Mouse (Mus musculus) hindbrain, embryonic 10.5 days (tissue): Measurements from ENCODE around the gene 4930596D02Rik. TPM values are rescaled to one million over a fixed set of nuclear protein-coding genes. Genes with fewer than 3 reads are reported as not detected.

Experiments
- DNase-seq: peaks from one replicate; pipeline ENCODE4 v3.0.0-alpha.2; 2017; ENCODE audit warnings: low spot score
- H3K27ac ChIP-seq: fragments of 300-500 bp; sonication (generic); 2 replicates; pipeline ENCODE4 v1.5.1; 2016; ENCODE audit warnings: mild to moderate bottlenecking, moderate library complexity
- H3K27me3 ChIP-seq: fragments of 300-500 bp; sonication (generic); 2 replicates; pipeline ENCODE4 v1.6.1; 2016; ENCODE audit warnings: mild to moderate bottlenecking; ENCODE audit not compliant: poor library complexity, insufficient read depth, severe bottlenecking
- H3K36me3 ChIP-seq: fragments of 300-500 bp; sonication (generic); 2 replicates; pipeline ENCODE4 v1.6.1; 2016; ENCODE audit warnings: mild to moderate bottlenecking, moderate library complexity
- H3K4me1 ChIP-seq: fragments of 300-500 bp; sonication (generic); replicated peaks from 2 replicates; pipeline ENCODE4 v1.6.1; 2016; ENCODE audit warnings: mild to moderate bottlenecking
- H3K4me3 ChIP-seq: fragments of 300-500 bp; sonication (generic); 2 replicates; pipeline ENCODE4 v1.5.1; 2016; ENCODE audit warnings: mild to moderate bottlenecking, moderate library complexity
- H3K9me3 ChIP-seq: fragments of 300-500 bp; sonication (generic); 2 replicates; pipeline ENCODE4 v1.6.1; 2016; ENCODE audit warnings: mild to moderate bottlenecking, moderate library complexity
- WGBS: fragments of 180-500 bp; shearing (Covaris S2); methylation state at CpG from one replicate; pipeline ENCODE4 v1.1.7; 2016; 5-methylcytosine and 5-hydroxymethylcytosine counted together
- polyA plus RNA-seq: library from polyadenylated mRNA; unstranded; fragments of >200 nt; fragmentation: Nextera tagmentation; extraction: Ambion mirVana; gene quantifications from 2 replicates; pipeline ENCODE4 v1.2.1, GENCODE M21; 2016

Gene 4930596D02Rik
- polyA plus RNA-seq: not detected in 2 replicates

DNA sequence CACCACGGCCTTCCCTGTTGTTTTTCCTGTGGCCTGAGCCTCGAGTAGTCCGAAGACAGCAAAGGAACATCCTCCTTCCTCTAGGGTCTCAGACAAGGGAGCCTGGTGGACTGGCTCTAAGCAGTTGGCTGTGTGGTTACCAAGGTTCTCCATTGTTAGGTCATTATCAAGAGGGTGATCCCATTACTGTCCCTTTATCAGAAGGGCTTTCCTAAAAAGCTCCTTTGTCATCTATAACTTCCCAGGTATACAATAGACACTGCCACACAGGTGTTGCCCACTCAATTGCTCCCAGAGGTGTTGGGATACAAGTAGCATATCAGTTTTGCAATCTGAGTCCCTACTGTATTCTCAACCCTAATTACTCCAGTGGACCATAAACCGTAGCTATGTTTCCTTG lies at the start of gene 4930596D02Rik:
Gene 4930596D02Rik, minus strand, starts transcription at position 101 of the 400 bp plus-strand sequence.
- Histone ChIP-seq H3K4me3 (no peak within 1 kb of the TSS), H3K36me3 (no peaks in the 10 kb centered on the region), H3K27ac (no peak within 1 kb of the TSS), H3K9me3 (no peaks in the 10 kb centered on the region), H3K4me1 (no peaks in the 10 kb centered on the region), H3K27me3 (no peaks in the 10 kb centered on the region)
- DNase-seq: no peak
- WGBS: 81% methylated on average over 4 of the region's 4 CpGs

DNA sequence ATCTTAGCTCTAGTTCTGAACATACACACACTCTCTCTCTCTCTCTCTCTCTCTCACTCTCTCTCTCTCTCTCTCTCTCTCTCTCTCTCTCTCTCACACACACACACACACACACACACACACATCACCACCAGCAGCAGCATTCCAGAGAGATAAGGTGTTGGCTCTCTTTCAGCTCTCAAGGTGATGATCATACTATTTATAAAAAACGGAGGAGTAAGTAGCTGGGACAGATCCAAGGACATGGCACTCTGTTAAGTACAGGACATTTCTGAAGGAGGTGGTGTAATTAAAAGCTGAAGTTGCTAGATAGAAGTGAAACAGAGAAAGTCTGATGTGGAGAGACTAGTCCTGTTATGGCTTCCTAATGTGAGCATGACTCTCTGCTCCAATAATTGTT lies 41.5 kb upstream of the 4930596D02Rik start:
- 74% methylated on average over 1 of the region's 1 CpGs for WGBS
- H3K27ac ChIP-seq: no peak overlapping the region

DNA sequence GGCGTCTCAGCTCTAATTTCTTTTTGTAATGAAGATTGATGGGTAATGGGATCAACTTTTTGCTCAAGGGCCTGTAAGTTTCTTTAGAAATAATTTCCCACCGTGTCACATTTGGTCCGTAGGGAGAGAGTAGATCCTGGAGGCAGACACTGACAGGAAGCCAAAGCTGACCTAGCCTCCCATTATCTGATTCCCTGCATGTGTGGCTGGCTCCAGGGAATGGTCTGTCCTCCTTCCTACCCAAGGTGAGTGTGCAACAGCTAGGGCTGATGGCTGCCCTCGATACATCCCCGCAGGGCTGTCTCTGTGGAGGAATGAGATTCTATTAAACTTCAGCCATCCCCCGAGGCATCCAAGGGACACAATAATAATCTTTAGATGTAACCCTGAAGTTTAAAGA lies 33.5 kb upstream of the 4930596D02Rik start:
- DNase-seq: no peak
- Histone ChIP-seq H3K4me3 (no peak overlapping the region), H3K4me1 (no peaks in the 10 kb centered on the region), H3K27me3 (no peaks in the 10 kb centered on the region), H3K9me3 (no peaks in the 10 kb centered on the region), H3K27ac (no peak overlapping the region), H3K36me3 (no peaks in the 10 kb centered on the region)
- 77% methylated on average over 6 of the region's 6 CpGs for WGBS

More for the DNA sequence above, 41.5 kb upstream of the 4930596D02Rik start:
- Histone ChIP-seq H3K9me3 (no peaks in the 10 kb centered on the region), H3K4me3 (no peak overlapping the region), H3K4me1 (no peaks in the 10 kb centered on the region), H3K36me3 (no peaks in the 10 kb centered on the region), H3K27me3 (no peaks in the 10 kb centered on the region)
- no peak for DNase-seq

DNA sequence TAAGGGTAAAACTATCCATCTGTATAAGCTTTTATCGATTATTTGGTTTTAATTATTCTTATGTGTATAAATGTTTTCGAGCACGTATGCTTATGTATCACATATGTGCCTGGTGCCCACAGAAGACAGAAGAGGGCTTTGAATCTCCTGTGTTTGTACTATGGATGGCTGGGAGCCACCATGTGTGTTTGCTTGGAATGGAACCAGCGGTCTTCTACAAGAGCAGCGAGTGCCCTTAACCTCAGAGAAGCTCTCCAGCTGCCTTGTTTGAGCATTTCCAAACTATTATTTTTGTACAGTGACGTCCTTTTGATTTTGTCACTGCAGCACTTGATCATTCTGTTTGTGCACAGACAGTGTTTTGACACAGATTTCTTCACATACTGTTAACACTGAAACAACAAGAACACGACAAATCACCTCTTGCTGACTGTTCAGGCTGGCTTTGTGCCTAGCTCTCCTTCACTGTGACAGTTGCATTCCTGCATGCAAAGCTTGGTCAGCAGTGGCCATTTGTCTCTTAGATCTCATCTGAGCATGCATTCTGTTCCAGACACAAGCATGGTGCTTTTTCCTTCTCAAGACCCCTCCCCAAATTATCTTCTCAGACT lies 30.4 kb upstream of the 4930596D02Rik start:
- Histone ChIP-seq H3K4me3 (no peak overlapping the region), H3K27ac (no peak overlapping the region), H3K4me1 (no peaks in the 10 kb centered on the region), H3K9me3 (no peaks in the 10 kb centered on the region), H3K27me3 (no peaks in the 10 kb centered on the region), H3K36me3 (no peaks in the 10 kb centered on the region)
- WGBS: 89% methylated on average over 7 of the region's 7 CpGs
- DNase-seq: no peak

DNA sequence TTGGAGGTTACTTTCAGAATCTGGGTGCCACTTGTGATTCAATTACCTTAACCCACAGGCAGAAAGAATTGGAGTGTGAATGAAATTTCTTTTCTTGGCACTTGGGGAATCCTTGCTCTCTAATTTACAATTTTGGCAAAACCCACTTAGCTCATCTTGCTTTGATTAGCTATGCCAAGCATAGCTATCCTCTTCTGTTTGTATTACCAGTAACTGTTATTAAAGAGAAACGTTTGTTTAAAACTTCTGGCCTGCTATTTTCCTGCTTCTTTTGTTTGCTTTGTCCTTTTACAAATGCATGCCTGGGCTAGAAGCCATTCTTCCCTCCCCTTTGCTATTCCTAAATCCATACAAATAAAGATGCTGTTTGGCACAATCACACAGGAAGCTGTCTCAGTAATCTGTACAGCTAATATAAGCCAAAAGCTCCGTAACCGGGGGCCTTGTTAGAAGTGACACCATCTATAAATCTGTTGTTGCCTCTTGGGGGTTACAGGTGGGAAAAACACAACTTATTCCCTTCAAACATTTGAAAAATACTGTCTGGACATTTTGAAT lies 19.0 kb downstream of the 4930596D02Rik start:
- H3K27me3 ChIP-seq: no peaks in the 10 kb centered on the region
- 67% methylated on average over 3 of the region's 3 CpGs for WGBS
- no peaks in the 10 kb centered on the region for H3K4me1 ChIP-seq
- DNase-seq: no peak
- H3K4me3 ChIP-seq: no peak overlapping the region
- no peaks in the 10 kb centered on the region for H3K9me3 ChIP-seq
- H3K27ac ChIP-seq: no peak overlapping the region
- no peaks in the 10 kb centered on the region for H3K36me3 ChIP-seq

DNA sequence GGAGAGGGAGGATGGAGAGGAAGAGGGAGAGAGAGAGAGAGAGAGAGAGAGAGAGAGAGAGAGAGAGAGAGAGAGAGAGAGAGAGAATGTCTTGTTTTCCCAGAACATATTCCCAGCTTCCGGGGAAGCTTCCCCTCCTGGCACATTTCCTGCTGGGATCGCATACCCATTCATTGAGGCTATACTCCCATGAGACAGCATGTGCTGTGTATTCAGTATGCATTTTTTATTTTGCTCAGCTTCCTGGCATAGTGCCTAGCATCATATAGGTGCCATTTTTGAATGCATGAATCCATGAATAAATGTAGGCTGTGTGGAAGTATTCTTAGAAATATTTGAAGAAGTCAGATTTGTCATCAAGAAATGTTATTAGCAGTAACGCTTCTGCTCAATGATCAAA lies 31.7 kb downstream of the 4930596D02Rik start:
- Histone ChIP-seq H3K4me3 (no peak overlapping the region), H3K9me3 (no peaks in the 10 kb centered on the region), H3K27me3 (no peaks in the 10 kb centered on the region), H3K36me3 (no peaks in the 10 kb centered on the region), H3K27ac (no peak overlapping the region), H3K4me1 (no peaks in the 10 kb centered on the region)
- WGBS: 92% methylated on average over 3 of the region's 3 CpGs
- DNase-seq: no peak

DNA sequence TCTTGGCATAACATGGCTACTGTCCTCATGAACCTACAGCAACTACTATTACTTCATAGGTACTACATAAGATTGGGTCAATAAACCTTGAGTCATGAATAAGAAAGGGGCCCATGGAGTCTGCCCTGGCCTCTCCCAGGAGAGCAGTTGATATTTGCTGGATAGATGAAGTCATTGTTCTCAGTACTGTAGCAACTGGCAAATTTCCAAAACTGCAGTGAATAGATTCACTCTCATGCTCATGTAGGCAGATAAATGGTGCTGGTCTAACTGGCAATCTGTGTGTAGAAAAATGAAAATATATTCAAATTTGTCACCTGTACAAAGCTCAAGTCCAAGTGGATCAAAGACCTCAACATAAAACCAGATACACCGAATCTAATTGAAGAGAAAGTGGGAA lies 38.5 kb downstream of the 4930596D02Rik start:
- Histone ChIP-seq H3K36me3 (no peaks in the 10 kb centered on the region), H3K4me1 (no peaks in the 10 kb centered on the region), H3K27ac (no peak overlapping the region), H3K9me3 (no peaks in the 10 kb centered on the region), H3K4me3 (no peak overlapping the region), H3K27me3 (no peaks in the 10 kb centered on the region)
- WGBS: 93% methylated on average over 1 of the region's 1 CpGs
- no peak for DNase-seq
